Mouse (Mus musculus) megakaryocyte, embryonic 14.5 days (primary cell): ENCODE measurements around the gene Hddc2.

Experiments used
- FLI1 ChIP-seq: IDR thresholded peaks from 2 replicates; pipeline ENCODE4 v1.6.1; 2012; ENCODE audit warnings: low read length, inconsistent platforms, mixed read lengths
- GATA1 ChIP-seq: IDR thresholded peaks from 3 replicates; pipeline ENCODE4 v1.6.1; 2012; ENCODE audit warnings: mixed read lengths, low read length, inconsistent platforms, borderline replicate concordance

GRCm38 (mm10) chr10:31330286-31330962 is 17.2 kb downstream of the Hddc2 start:
- TF ChIP-seq GATA1 (no peak), FLI1 (no peak)
